Mouse (Mus musculus) frontal cortex, adult (tissue): ENCODE measurements around the gene Lce1b.
A peak's percentile ranks its signal among the peaks of the same experiment; 100 is the strongest.

Experiments
- ATAC-seq: cut with Nextera tagmentation; 2 replicates; pipeline ENCODE4 v1.9.2; 2017; ENCODE audit warnings: mild to moderate bottlenecking, moderate library complexity, mixed read lengths; ENCODE audit not compliant: low TSS enrichment

Gene Lce1b

DNA sequence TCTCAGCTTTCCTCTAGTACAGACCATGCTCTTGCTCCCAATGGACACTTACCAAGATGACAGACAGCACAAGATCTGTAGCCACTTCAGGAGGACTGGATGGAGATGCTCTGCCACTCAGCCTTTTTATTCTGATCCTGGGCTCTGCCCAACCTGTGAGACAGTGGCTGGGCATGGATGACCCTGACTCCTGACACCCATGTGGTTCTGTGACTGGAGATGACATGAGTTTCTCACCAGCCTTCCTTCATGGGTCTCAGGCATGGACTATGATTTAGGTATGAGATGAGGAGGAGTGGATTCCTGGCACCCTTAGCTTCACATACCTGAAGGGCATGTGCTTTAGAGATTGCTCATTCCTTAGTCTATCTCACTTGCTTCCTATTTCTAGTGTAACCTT, at the start of gene Lce1b:
Gene Lce1b, minus strand, starts transcription at position 101 of the 400 bp plus-strand sequence.
- ATAC-seq = no peak

DNA sequence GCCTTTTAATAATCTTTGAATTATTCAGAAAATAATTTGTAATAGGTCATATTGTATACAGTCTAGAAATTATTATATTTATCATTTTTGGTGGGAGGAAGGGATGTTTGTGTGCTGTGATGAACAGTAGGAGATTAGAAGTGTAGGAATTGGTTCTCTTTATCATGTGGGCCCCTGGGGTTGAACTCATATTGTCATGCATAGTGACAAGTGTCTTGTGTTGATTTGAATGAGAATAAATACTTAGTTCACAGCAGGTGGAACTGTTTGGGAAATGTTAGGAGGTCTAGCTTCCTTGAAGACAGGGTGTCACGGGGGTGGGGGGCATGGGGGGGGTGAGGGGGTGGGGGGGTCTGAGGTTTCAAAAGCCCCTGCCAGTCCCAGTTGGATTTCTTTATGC, 37.9 kb upstream of the Lce1b start:
- no peak for ATAC-seq

DNA sequence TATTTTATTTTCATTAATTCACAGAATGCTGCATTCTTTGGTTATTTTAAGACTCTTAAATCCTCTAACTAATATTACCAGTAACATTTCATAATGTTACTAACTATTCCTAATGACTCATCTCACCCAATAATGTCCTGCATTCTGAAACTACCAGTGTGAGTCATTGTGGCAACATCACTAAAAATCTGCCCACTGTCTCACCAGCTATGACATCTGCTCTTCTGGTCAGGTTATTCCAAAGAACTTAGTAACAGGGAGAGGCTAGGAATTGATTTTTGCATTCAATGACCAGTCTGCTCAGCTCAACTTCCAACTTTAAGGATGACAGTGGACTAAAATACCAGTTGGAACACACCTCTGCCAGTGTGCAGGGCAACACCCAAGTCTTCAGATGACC, 35.0 kb upstream of the Lce1b start:
- ATAC-seq = no peak

DNA sequence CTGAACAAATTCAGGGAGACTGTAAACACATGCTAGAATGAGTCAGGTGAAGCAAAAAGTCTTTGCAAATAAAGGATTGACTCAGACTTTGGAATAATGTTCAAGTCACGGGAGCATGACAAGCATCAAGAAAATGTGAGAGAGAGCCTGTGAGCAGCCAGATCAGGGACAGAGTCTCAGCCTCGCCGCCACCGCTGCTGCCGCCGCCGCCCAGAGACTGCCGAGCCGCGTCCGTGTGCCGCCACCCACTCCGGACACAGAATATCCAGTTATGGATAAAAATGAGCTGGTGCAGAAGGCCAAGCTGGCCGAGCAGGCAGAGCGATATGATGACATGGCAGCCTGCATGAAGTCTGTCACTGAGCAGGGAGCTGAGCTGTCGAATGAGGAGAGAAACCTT, 32.4 kb upstream of the Lce1b start:
- ATAC-seq = peak; percentile 50

DNA sequence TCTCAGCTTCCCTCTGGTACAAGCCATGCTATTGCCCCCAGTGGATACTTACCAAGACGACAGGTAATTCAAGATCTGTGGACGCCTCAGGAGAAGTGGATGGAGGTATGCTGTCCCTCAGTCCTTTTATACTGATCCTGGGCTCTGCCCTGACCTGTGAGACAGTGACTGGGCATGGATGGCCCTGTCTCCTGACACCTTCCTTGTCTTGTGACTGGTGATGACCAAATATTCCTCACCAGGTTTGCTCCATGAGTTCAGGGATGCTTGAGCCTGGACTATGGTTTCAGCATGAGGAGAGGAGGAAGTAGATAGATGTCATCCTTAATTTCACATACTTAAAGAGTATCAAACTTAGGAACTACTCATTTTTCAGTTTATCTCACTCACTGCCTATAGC, 30.4 kb upstream of the Lce1b start, which contains the start of gene Lce1d:
Gene Lce1d, minus strand, starts transcription at position 101 of the 400 bp plus-strand sequence.
- no peak for ATAC-seq

DNA sequence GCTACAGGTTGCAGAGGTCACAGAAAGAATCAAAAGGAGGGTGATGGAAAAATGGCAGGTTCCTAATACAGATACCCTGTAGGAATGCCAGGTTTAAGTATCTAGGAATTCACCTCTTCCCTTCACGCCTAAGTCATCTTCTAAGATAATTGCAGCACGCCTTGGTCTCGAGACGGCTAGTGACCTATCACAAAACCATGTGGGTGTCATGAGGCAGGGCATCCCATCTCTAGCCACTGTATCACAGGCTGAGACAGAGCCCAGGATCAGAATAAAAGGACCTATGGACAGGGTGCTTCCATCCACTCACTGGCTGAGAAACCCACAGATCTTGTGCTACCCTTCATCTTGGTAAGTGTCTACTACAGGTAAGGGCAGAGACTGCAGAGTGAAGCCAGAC, 22.2 kb upstream of the Lce1b start, which contains the start of gene Lce1c:
Gene Lce1c, plus strand, starts transcription at position 301 of the 400 bp plus-strand sequence.
- no peak for ATAC-seq

DNA sequence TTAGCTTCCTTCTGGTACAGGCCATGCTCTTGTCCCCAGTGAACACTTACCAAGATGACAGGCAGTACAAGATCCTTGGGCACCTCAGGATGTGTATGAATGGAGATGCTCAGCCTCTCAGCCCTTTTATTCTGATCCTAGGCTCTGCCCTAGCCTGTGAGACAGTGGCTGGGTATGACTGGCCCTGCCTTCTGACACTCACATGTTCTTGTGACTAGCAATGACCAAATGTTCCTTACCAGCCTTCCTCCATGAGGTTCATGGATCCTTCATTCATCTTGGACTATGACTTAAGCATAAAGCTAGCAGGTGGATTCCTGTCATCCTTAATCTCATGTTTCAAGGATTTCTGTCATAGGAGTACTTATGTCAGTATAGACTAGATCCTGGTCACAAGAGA, 13.5 kb upstream of the Lce1b start, which contains the start of gene Lce1a2:
Gene Lce1a2, minus strand, starts transcription at position 101 of the 400 bp plus-strand sequence.
- ATAC-seq = no peak

DNA sequence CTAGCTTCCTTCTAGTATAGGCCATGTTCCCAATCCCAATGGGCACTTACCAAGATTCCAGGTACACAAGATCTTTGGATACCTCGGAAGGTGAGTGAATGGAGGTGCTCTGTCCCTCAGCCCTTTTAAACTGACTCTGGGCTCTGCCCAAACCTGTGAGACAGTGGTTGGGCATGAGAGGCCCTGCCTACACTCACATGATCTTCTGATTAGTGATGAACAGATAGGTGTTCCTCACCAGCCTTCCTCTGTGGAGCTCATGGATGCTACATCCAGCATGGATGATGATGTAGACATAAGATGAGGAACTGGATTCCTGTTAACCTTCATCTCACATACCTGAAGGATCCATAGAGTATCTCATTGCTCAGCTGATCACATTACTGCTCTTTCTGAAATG, 8.5 kb downstream of the Lce1b start, which contains the start of gene Lce1a1:
Gene Lce1a1, minus strand, starts transcription at position 101 of the 400 bp plus-strand sequence.
- ATAC-seq = no peak

DNA sequence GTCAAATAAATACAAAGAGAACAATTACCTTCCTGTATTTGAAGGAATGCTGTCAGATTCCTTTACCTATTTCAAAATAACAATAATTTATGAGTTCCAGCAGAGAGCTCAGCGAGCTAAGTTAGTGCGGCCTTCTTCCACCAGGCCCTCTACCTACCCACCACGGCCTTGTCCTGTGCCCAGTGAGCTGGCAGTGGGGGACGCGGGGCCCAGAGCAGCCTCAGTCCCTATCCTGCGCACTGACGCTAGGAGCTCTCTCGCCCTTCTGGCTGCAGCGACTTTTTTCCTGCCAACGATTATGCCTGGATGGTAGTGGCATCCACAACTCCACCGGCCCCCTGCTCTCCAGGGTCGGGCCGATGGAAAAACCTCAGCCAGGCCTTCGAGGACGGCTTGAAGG, 16.9 kb downstream of the Lce1b start:
- no peak for ATAC-seq

DNA sequence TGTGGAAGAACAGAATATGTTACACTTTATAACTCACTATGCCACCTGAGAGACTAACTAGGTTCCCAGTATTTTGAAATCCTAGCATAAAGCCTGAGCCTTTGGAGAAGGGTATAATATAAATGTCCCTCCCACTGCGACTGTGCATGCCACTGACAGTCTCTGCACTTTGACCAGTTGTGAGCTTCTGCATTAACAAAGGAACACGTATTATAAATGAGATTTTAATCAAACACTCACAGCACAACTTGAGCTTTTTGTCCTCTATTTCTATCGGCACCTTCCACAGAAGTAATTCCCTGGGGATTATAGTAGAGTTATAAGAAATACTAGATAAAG, 18.1 kb downstream of the Lce1b start:
- ATAC-seq = no peak

DNA sequence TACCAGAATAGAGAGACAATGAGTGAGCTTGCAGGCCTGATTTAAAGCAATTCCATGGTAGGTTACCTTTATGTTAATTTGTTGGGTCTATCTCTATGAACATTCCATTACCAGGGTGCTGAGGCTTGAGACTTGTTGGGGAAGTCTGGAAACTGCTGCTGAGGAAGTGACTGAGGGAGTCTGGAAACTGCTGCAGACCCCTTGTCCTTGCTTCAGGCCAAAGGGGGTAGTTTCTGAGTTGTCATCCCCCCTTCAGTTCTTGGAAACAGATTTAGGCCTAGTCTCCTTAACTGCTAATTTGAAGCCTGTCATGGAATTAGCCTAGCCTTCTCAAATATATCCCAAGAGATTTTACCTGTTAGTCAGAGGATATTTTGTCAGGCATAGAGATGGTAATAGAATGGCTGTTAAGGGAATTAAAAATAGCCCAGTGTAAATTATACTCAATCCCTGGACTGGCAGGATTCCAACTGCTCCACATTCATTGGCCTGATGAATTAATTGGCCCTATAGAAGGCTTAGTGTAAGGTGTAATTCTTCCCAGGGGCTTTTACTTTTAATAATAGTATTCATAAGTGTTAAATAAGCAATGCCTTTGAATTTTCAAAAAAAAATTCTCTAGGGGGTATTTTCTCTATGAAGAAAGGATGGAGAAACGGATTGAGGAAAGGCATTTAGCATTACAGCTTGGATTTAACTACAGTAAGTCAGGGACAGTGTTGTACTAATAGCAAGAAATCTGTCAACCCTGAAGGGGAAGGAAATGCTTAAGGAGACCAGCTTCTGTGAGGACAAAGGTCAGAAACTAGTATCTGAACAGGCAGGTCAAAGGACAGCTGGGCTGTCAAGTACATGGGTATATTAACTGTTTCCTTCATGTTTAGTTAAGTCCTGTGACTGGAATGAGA, 18.7 kb downstream of the Lce1b start:
- ATAC-seq = no peak

DNA sequence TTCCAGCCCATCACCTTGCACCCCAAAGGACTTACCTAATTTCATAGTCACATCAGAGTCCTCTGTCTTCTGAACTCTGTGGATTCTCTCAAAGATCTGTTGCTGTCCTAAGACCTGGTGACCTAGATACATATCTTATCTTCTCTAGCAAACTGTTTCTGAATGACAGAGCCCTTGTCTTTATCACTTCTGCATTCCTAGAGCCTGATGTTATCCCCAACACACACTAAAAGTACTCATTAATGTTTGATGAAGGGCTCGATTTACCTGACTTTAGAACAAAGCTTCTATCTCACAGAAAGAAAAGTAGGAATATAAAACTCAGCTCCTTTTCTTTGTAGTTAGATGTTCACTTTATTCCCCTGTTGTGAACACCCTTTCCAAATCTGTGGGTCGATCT, 35.2 kb downstream of the Lce1b start, which contains the start of gene Lce6a:
Gene Lce6a, minus strand, starts transcription at position 101 of the 400 bp plus-strand sequence.
- no peak for ATAC-seq

DNA sequence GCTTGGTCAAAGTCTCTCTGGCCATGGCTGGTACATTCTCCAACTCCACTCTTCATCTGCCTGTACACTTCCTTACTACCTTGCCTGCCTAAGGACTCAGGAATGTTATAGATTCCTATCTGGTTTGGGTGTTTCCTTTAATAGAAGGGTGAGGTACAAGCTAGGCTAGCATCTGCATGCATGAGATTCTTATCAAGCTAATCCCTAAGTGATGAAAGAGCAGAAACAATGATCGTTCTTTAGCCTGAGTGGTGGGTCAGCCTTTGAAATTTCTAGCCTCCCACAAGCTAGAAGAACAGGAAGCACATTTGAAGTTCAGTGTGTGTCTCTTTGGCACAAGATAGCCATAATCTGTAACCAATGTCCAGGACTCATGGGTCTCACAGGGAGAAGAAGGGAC, 46.9 kb downstream of the Lce1b start:
- ATAC-seq = no peak

DNA sequence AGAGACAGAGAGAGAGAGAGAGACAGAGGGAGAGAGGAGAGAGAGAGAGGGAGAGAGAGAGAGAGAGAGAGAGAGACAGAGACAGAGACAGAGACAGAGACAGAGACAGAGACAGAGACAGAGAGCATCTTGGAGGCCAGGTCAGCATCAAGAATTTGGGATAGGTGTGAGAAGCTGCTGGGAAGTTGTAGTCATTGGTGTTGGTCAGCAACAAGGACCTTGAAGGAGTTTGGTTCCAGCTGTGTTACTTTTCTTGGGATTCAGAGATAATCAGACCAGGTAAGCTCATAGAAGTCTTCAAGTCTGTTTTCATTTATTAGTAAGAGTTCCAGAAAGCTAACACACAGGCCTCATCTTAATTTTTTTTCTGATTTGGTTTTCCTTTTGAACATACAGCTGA, 49.3 kb downstream of the Lce1b start, which contains the start of gene 2210017I01Rik:
Gene 2210017I01Rik, minus strand, starts transcription at position 101 of the 400 bp plus-strand sequence.
- ATAC-seq = no peak
